Comparison of ENCODE assay signal across 16 mouse cellular contexts in the genomic region with DNA sequence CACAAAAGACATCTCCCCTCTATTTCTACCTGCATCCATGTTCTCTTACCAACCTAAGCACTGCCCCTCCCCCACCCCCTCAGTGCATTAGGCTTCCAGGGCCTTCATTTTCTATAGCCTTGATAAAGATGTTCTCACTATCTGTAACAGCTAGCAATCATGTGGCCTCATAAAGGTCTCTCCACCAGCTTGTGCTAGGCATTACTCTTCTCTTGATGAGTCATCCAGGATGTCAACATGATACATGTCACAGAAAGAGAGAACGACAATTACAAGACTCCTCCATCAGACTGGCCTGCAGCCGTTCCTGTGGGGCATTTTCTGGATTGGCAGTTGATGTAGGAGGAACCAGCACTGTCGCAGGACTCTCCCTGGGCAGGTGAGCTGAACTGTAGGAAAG.
"Had no signal": no experiment of that assay in that cellular context is flagged by ENCODE, and none has a peak within 500 bp of the region (broad histone marks: within the 10 kb centered on the region; RNA-seq: fewer than 3 reads in every experiment).

No protein-coding gene starts in this region.

- ATAC-seq: liver, postnatal 0 days; midbrain, embryonic 16.5 days had no signal

- H3K4me2 ChIP-seq: limb, embryonic 15.5 days; liver, embryonic 13.5 days; lung, embryonic 15.5 days; midbrain, embryonic 12.5 days; neural tube, embryonic 13.5 days had no signal

- H3K36me3 ChIP-seq: limb, embryonic 15.5 days; liver, embryonic 13.5 days; lung, embryonic 15.5 days; midbrain, embryonic 12.5 days; neural tube, embryonic 13.5 days had no signal

- DNase-seq: kidney, postnatal 25 days; layer of hippocampus, adult 9-11 months; layer of hippocampus, postnatal 36 days; liver, embryonic 13.5 days; liver, postnatal 0 days; lung, postnatal 14 days; thymus, adult 18-20 months; thymus, postnatal 14 days had no signal

- H3K4me1 ChIP-seq: limb, embryonic 15.5 days; lung, embryonic 15.5 days; midbrain, embryonic 12.5 days; neural tube, embryonic 13.5 days had no signal

- H3K4me3 ChIP-seq: limb, embryonic 15.5 days; liver, embryonic 13.5 days; lung, embryonic 15.5 days; megakaryocyte, embryonic 14.5 days; midbrain, embryonic 12.5 days; neural tube, embryonic 13.5 days had no signal

- H3K9me3 ChIP-seq: limb, embryonic 15.5 days; liver, embryonic 13.5 days; lung, embryonic 15.5 days; megakaryocyte, embryonic 14.5 days; midbrain, embryonic 12.5 days; neural tube, embryonic 13.5 days had no signal

- H3K27ac ChIP-seq: limb, embryonic 15.5 days; liver, embryonic 13.5 days; lung, embryonic 15.5 days; macrophage; midbrain, embryonic 12.5 days; neural tube, embryonic 13.5 days; stomach, postnatal 0 days had no signal

- H3K27me3 ChIP-seq: limb, embryonic 15.5 days; liver, embryonic 13.5 days; lung, embryonic 15.5 days; midbrain, embryonic 12.5 days; neural tube, embryonic 13.5 days had no signal

- H3K9ac ChIP-seq: limb, embryonic 15.5 days; liver, embryonic 13.5 days; liver, postnatal 0 days; lung, embryonic 15.5 days; midbrain, embryonic 12.5 days; neural tube, embryonic 13.5 days had no signal
